Mouse (Mus musculus) hindbrain, embryonic 14.5 days (tissue): ENCODE data around the gene Agtpbp1. TPM values are rescaled to one million over a fixed set of nuclear protein-coding genes. Genes with fewer than 3 reads are reported as not detected.

Experiments used
- ATAC-seq: fragments of 200-750 bp; cut with Nextera tagmentation; 2 replicates; pipeline ENCODE4 v1.8.0; 2017; ENCODE audit warnings: moderate number of reproducible peaks, mild to moderate bottlenecking, moderate TSS enrichment, moderate library complexity; ENCODE audit not compliant: low FRiP score
- DNase-seq: peaks from one replicate; pipeline ENCODE4 v3.0.0-alpha.2; 2015; ENCODE audit warnings: low spot score
- H3K27ac ChIP-seq: fragments of 300-500 bp; sonication (generic); 2 replicates; pipeline ENCODE4 v1.5.1; 2014; ENCODE audit warnings: mild to moderate bottlenecking, moderate library complexity
- H3K27me3 ChIP-seq: fragments of 300-500 bp; sonication (generic); 2 replicates; pipeline ENCODE4 v1.6.1; 2014; ENCODE audit warnings: mild to moderate bottlenecking, low read length, mixed read lengths; ENCODE audit not compliant: control insufficient read depth, insufficient read depth
- H3K36me3 ChIP-seq: fragments of 300-500 bp; sonication (generic); replicated peaks from 2 replicates; pipeline ENCODE4 v1.6.1; 2014; ENCODE audit not compliant: control insufficient read depth, insufficient read depth
- H3K4me1 ChIP-seq: fragments of 300-500 bp; sonication (generic); replicated peaks from 2 replicates; pipeline ENCODE4 v1.6.1; 2014; ENCODE audit warnings: antibody characterized with exemption, low read length, mixed read lengths; ENCODE audit not compliant: control insufficient read depth, insufficient read depth
- H3K4me2 ChIP-seq: fragments of 300-500 bp; sonication (generic); replicated peaks from 2 replicates; pipeline ENCODE4 v1.6.1; 2014; ENCODE audit warnings: mild to moderate bottlenecking, moderate library complexity
- H3K4me3 ChIP-seq: fragments of 300-500 bp; sonication (generic); replicated peaks from 2 replicates; pipeline ENCODE4 v1.5.1; 2014; ENCODE audit warnings: mild to moderate bottlenecking, low read length
- H3K9ac ChIP-seq: fragments of 300-500 bp; sonication (generic); 2 replicates; pipeline ENCODE4 v1.6.1; 2014
- H3K9me3 ChIP-seq: fragments of 300-500 bp; sonication (generic); 2 replicates; pipeline ENCODE4 v1.6.1; 2016; ENCODE audit warnings: low read length; ENCODE audit not compliant: control insufficient read depth
- WGBS: fragments of 180-500 bp; shearing (Covaris S2); extraction: QIAGEN DNeasy Blood & Tissue Kit; methylation state at CpG from one replicate; pipeline ENCODE4 v1.1.7; 2014; 5-methylcytosine and 5-hydroxymethylcytosine counted together
- polyA plus RNA-seq: library from polyadenylated mRNA; unstranded; fragments of >200 nt; fragmentation: Nextera tagmentation; extraction: Ambion mirVana; gene quantifications from 2 replicates; pipeline ENCODE4 v1.2.1, GENCODE M21; 2014

Gene Agtpbp1
- polyA plus RNA-seq, 1 experiment from 2014 or later, result 100 TPM

DNA sequence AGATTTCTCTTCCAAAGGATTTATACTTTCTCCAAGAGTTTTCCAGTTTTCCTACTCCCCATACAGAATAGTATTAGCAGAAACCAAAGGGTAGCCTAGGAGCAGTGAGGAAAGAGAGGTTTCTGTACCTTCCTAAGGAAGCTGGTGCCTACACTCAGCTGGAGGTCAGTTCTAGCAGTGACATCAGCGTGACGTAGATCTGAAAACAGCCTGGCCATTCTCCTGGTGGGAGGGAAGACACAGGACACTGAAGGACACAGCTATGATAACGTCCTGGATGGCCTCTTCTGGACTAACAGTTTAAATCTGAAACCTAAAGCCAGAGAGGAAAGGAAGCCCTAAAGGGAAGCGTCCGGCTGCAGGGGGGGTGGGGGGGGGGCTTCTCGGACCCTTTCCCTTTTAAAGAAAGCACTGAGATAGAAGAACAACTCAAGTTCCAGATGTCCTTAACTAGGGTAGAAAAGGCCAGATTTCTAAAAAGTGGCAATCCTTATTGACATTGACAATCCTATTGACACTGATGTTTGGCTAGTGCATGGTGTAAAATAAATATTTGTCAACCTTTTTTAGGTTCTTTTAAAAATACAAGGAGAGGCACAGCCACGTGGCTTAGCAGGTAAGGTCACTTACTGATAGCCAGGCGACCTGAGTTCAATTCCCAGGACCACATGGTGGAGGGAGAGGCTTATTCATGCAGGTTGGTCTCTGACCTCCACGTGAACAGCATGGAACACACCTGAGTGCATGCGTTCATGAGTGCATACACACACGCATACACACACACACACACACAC is 63.6 kb downstream of the Agtpbp1 start:
- no peaks in the 10 kb centered on the region for H3K27me3 ChIP-seq
- H3K4me3 ChIP-seq, result no peak overlapping the region
- WGBS, result 82% methylated on average over 11 of the region's 11 CpGs
- no peaks in the 10 kb centered on the region for H3K9me3 ChIP-seq
- H3K36me3 ChIP-seq, result peaks cover 54% of the 10 kb centered on the region
- no peak overlapping the region for H3K4me2 ChIP-seq
- no peak for ATAC-seq
- no peak for DNase-seq
- no peak overlapping the region for H3K9ac ChIP-seq
- H3K4me1 ChIP-seq, result no peaks in the 10 kb centered on the region
- H3K27ac ChIP-seq, result no peak overlapping the region

GRCm38 (mm10) chr13:59520834-59521233 is 64.2 kb downstream of the Agtpbp1 start:
- WGBS, result 96% methylated on average over 2 of the region's 2 CpGs
- Histone ChIP-seq H3K27ac (no peak overlapping the region), H3K9me3 (no peaks in the 10 kb centered on the region), H3K27me3 (no peaks in the 10 kb centered on the region), H3K36me3 (peaks cover 50% of the 10 kb centered on the region), H3K4me3 (no peak overlapping the region), H3K4me2 (no peak overlapping the region), H3K4me1 (no peaks in the 10 kb centered on the region), H3K9ac (no peak overlapping the region)
- ATAC-seq (no peak), DNase-seq (no peak)

- Histone ChIP-seq H3K27ac (no peak overlapping the region), H3K4me1 (no peaks in the 10 kb centered on the region), H3K9me3 (no peaks in the 10 kb centered on the region), H3K4me3 (no peak overlapping the region), H3K36me3 (peaks cover 45% of the 10 kb centered on the region), H3K27me3 (no peaks in the 10 kb centered on the region), H3K9ac (no peak overlapping the region), H3K4me2 (no peak overlapping the region)
- WGBS, result 94% methylated on average over 6 of the region's 6 CpGs
- DNase-seq (no peak), ATAC-seq (no peak)
These were observed 65.5 kb downstream of the Agtpbp1 start for GRCm38 (mm10) chr13:59519479-59519878.

GRCm38 (mm10) chr13:59518016-59518415 is 67.0 kb downstream of the Agtpbp1 start:
- Histone ChIP-seq H3K4me1 (no peaks in the 10 kb centered on the region), H3K27me3 (no peaks in the 10 kb centered on the region), H3K36me3 (peaks cover 41% of the 10 kb centered on the region), H3K4me3 (no peak overlapping the region), H3K4me2 (no peak overlapping the region), H3K9me3 (no peaks in the 10 kb centered on the region), H3K9ac (no peak overlapping the region), H3K27ac (no peak overlapping the region)
- ATAC-seq (no peak), DNase-seq (no peak)
- WGBS, result 53% methylated on average over 4 of the region's 4 CpGs

GRCm38 (mm10) chr13:59515074-59515473 is 70.0 kb downstream of the Agtpbp1 start:
- H3K4me3 ChIP-seq, result no peak overlapping the region
- no peaks in the 10 kb centered on the region for H3K27me3 ChIP-seq
- DNase-seq (no peak), ATAC-seq (no peak)
- 29% methylated on average over 7 of the region's 7 CpGs for WGBS
- no peaks in the 10 kb centered on the region for H3K4me1 ChIP-seq
- H3K4me2 ChIP-seq, result no peak overlapping the region
- no peak overlapping the region for H3K27ac ChIP-seq
- peaks cover 32% of the 10 kb centered on the region for H3K36me3 ChIP-seq
- no peaks in the 10 kb centered on the region for H3K9me3 ChIP-seq
- no peak overlapping the region for H3K9ac ChIP-seq

DNA sequence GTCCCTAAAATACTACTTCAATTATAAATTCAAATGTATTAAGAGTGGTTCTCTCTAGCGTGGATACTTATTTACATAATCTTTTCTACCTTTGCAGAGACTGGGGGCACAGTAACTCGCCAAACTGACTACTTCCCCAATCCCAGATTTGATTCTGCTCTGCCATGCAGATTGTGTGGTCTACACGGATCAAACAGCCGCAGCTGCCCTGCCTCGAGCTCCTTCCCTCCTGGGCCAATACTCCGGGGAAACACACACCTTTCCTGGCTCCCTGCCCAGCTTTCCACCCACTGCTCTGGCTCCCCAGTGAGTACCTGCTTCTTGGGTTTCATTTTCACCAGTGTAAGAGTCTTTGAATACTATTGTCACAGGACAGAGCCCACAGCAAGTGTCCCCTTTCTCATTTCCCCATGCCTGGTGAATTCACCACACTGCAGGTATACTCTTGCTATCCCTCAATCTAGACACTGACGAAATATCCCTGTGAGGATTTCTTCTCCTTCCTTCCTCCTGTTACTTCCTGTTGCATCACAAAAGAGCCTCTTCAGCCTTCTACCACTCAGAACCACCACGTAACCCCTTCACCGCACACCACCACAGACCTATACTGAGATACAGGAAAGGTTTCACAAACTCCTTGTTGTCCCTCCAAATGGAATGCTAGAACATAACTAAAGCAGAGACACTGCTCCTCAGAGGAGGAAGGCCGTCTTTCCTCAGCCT is 75.2 kb downstream of the Agtpbp1 start:
- Histone ChIP-seq H3K4me2 (no peak overlapping the region), H3K27me3 (no peaks in the 10 kb centered on the region), H3K9me3 (no peaks in the 10 kb centered on the region), H3K4me1 (no peaks in the 10 kb centered on the region), H3K4me3 (no peak overlapping the region), H3K27ac (no peak overlapping the region), H3K36me3 (peaks cover 32% of the 10 kb centered on the region), H3K9ac (no peak overlapping the region)
- no peak for DNase-seq
- no peak for ATAC-seq
- 76% methylated on average over 10 of the region's 10 CpGs for WGBS

DNA sequence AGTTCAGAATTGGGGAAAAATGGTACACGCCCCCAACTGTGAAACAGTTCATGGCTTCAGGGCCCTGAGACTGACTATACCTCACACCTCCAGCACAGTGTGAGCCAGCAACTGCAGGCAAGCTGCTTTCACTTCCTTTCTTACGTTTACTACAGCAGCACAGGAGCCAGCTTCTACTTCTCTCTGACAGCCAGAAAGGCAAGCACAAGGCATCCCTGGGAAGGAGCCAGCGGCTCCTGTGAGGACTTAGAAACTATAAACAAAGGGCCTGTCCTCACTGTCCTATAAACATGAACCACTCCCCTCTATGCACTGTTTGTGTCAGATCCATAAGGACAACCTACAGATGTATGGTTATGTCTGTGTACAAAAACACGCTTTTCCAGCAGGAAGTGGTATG is 76.4 kb downstream of the Agtpbp1 start:
- H3K4me3 ChIP-seq, result no peak overlapping the region
- H3K9ac ChIP-seq, result no peak overlapping the region
- no peak overlapping the region for H3K4me2 ChIP-seq
- H3K27me3 ChIP-seq, result no peaks in the 10 kb centered on the region
- DNase-seq (no peak), ATAC-seq (no peak)
- no peaks in the 10 kb centered on the region for H3K4me1 ChIP-seq
- no peak overlapping the region for H3K27ac ChIP-seq
- peaks cover 32% of the 10 kb centered on the region for H3K36me3 ChIP-seq
- WGBS, result 71% methylated on average over 4 of the region's 4 CpGs
- no peaks in the 10 kb centered on the region for H3K9me3 ChIP-seq

DNA sequence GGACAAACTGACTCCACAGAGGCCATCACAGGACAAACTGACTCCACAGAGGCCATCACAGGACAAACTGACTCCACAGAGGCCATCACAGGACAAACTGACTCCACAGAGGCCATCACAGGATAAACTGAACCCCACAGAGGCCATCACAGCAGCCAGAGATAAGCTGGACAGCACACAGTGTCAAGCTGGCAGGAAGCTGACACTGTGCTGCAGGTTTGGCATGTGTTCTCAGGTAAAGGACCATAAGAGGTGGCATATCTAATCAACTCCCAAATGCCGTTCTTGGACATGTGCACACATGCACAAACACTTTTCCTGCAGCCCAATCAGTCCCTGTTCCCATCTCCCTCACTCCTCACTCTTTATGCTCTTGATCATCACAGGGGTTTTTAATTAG is 78.6 kb downstream of the Agtpbp1 start:
- Histone ChIP-seq H3K27ac (no peak overlapping the region), H3K4me1 (no peaks in the 10 kb centered on the region), H3K9me3 (no peaks in the 10 kb centered on the region), H3K4me3 (no peak overlapping the region), H3K36me3 (peaks cover 28% of the 10 kb centered on the region), H3K27me3 (no peaks in the 10 kb centered on the region), H3K4me2 (no peak overlapping the region), H3K9ac (no peak overlapping the region)
- ATAC-seq, result no peak
- DNase-seq, result no peak
- WGBS, result 93% methylated on average over 1 of the region's 1 CpGs

- no peaks in the 10 kb centered on the region for H3K27me3 ChIP-seq
- H3K27ac ChIP-seq, result no peak overlapping the region
- WGBS, result 77% methylated on average over 4 of the region's 4 CpGs
- no peak overlapping the region for H3K9ac ChIP-seq
- H3K4me1 ChIP-seq, result no peaks in the 10 kb centered on the region
- H3K4me3 ChIP-seq, result no peak overlapping the region
- H3K4me2 ChIP-seq, result no peak overlapping the region
- DNase-seq (no peak), ATAC-seq (no peak)
- H3K9me3 ChIP-seq, result no peaks in the 10 kb centered on the region
- H3K36me3 ChIP-seq, result peaks cover 31% of the 10 kb centered on the region
These were observed 79.2 kb downstream of the Agtpbp1 start for GRCm38 (mm10) chr13:59505867-59506266.
